Comparison of ENCODE assay signal across 8 mouse cellular contexts in genomic region chr7:132930850-132931559, GRCm38 (mm10). TPM values are rescaled to one million over a fixed set of nuclear protein-coding genes. Genes with fewer than 3 reads are reported as not detected.
DNase-seq lines count a peak whose midpoint lies in the region; ATAC-seq lines count a peak whose summit lies in the region.

Zranb1 (plus strand) TSS chr7:132931142.

- peak within 1 kb of the TSS; percentile 85 for H3K4me2 ChIP-seq in intestine, embryonic 14.5 days (ENCODE audit: low read length)

- under 1% methylated on average over 89 of the region's 93 CpGs for WGBS in intestine, embryonic 14.5 days

- H3K4me3 ChIP-seq in intestine, embryonic 14.5 days (ENCODE audit: low read depth, low read length), result peak within 1 kb of the TSS; percentile 81

- no peaks in the 10 kb centered on the region for H3K27me3 ChIP-seq in intestine, embryonic 14.5 days (replicated peaks; ENCODE audit: control insufficient read depth, insufficient read depth, low read length)

- H3K27ac ChIP-seq in intestine, embryonic 14.5 days (ENCODE audit: low read depth), result peak within 1 kb of the TSS; percentile 96

- DNase-seq in adrenal gland, adult 18-20 months (ENCODE audit: low spot score in 2 of 2), result peak; percentile 97
- DNase-seq in embryo, embryonic 11 days, result peak; percentile 99
- peak; percentile 98 for DNase-seq in gastrocnemius, postnatal 25 days
- peak; percentile 98 for DNase-seq in intestine, embryonic 14.5 days (ENCODE audit: low spot score)
- DNase-seq in left cerebral cortex, postnatal 14 days (ENCODE audit: low spot score in 2 of 2), result peak; percentile 99
- DNase-seq in mesoderm, embryonic 11.5 days (ENCODE audit: low read depth, low spot score), result peak; percentile 99
- DNase-seq in right cerebral cortex, postnatal 36 days (ENCODE audit: low spot score in 2 of 2), result peak; percentile 98 to 99
- peak; percentile 97 for DNase-seq in yolk sac, embryonic 10.5 days (ENCODE audit: low spot score)

- peaks cover 7% of the 10 kb centered on the region for H3K4me1 ChIP-seq in intestine, embryonic 14.5 days (replicated peaks; ENCODE audit: control insufficient read depth, insufficient read depth, low read length)

- intact Hi-C loops in left cerebral cortex, postnatal 14 days (cut with DNase I), result no loop called here

- H3K9me3 ChIP-seq in intestine, embryonic 14.5 days (ENCODE audit: control insufficient read depth, low read length), result no peaks in the 10 kb centered on the region

- H3K9ac ChIP-seq in intestine, embryonic 14.5 days (ENCODE audit: low read length), result peak within 1 kb of the TSS; percentile 94

- ATAC-seq in intestine, embryonic 14.5 days (replicated peaks; ENCODE audit: low FRiP score, low TSS enrichment, low read depth), result peak; percentile 100

- H3K36me3 ChIP-seq in intestine, embryonic 14.5 days (ENCODE audit: control insufficient read depth, insufficient read depth, low read length), result no peaks in the 10 kb centered on the region

RNA-seq across cellular contexts. Expression of gene Zranb1, which starts in this region (rescaled TPM):
- 10 to 100 TPM; 25.1 to 28.4 TPM for total RNA-seq in adrenal gland, adult 18-20 months (2021)
- total RNA-seq in gastrocnemius, postnatal 25 days (2021), result 10 to 100 TPM; 36.9 to 40.6 TPM
- 14.8 and 15.3 TPM in 2 replicates for polyA plus RNA-seq in intestine, embryonic 14.5 days (2014; fragmentation: Nextera tagmentation; extraction: Ambion mirVana)
- total RNA-seq in left cerebral cortex, postnatal 14 days (2021), result 10 to 100 TPM; 34.7 to 34.9 TPM

Comparison
In these comparisons a context has a peak if more than half of its experiments do, and no peak if none do; other contexts are left out.
1. Peak in every context shown above with its lines: DNase-seq, ATAC-seq, H3K4me3 ChIP-seq and H3K27ac ChIP-seq.